Mouse (Mus musculus) lung, postnatal 0 days (tissue): ENCODE data around the gene Cipc.

Source experiments
- CTCF ChIP-seq: IDR thresholded peaks from 2 replicates; pipeline ENCODE4 v1.5.1; 2016; ENCODE audit warnings: antibody characterized with exemption, mild to moderate bottlenecking
- EP300 ChIP-seq: IDR thresholded peaks from 2 replicates; pipeline ENCODE4 v1.6.1; 2016; ENCODE audit warnings: antibody characterized with exemption, mild to moderate bottlenecking, control low read depth

GRCm38 (mm10) chr12:87003606-87004005 lies 56.8 kb downstream of the Cipc start:
- TF ChIP-seq CTCF, result no peak
- TF ChIP-seq EP300, result no peak
